Mouse (Mus musculus) brain, embryonic 14.5 days (tissue): ENCODE measurements around the gene Stk40. TPM values are rescaled to one million over a fixed set of nuclear protein-coding genes. Genes with fewer than 3 reads are reported as not detected.

Experiments used
- DNase-seq: peaks from one replicate; pipeline ENCODE4 v3.0.0-alpha.2; 2011; ENCODE audit warnings: low read depth
- CTCF ChIP-seq: fragments of 200-500 bp; IDR thresholded peaks from 2 replicates; pipeline ENCODE4 v1.5.1; 2012; ENCODE audit warnings: inconsistent platforms, mild to moderate bottlenecking, moderate library complexity, borderline replicate concordance; ENCODE audit not compliant: insufficient read depth, insufficient read length; ENCODE audit errors: extremely low read depth
- POLR2A ChIP-seq: fragments of 200-500 bp; IDR thresholded peaks from 2 replicates; pipeline ENCODE4 v1.6.1; 2012; ENCODE audit warnings: mild to moderate bottlenecking, inconsistent platforms, borderline replicate concordance; ENCODE audit not compliant: poor library complexity, insufficient read depth, insufficient read length, severe bottlenecking; ENCODE audit errors: extremely low read depth
- polyA plus RNA-seq: library from polyadenylated mRNA; depleted of rRNA; stranded (reverse); fragments of >200 nt; gene quantifications from 2 replicates; pipeline ENCODE4 v1.2.3, GENCODE M21; 2012

The Stk40 gene
- polyA plus RNA-seq, 1 experiment, result 28.1 TPM

GRCm38 (mm10) chr4:126134236-126134635, 30.5 kb downstream of the Stk40 start:
- no peak for TF ChIP-seq POLR2A
- no peak for TF ChIP-seq CTCF
- no peak for DNase-seq

GRCm38 (mm10) chr4:126134639-126135038, 30.9 kb downstream of the Stk40 start:
- DNase-seq, result no peak
- TF ChIP-seq CTCF (no peak), POLR2A (no peak)

- DNase-seq, result no peak
- TF ChIP-seq POLR2A (no peak), CTCF (no peak)
Observed at GRCm38 (mm10) chr4:126137773-126138172, 34.0 kb downstream of the Stk40 start.

GRCm38 (mm10) chr4:126141021-126141420, 37.3 kb downstream of the Stk40 start:
- no peak for DNase-seq
- TF ChIP-seq POLR2A (no peak), CTCF (no peak)

- no peak for DNase-seq
- no peak for TF ChIP-seq POLR2A
- no peak for TF ChIP-seq CTCF
Observed at GRCm38 (mm10) chr4:126145396-126145795, 41.6 kb downstream of the Stk40 start.

- no peak for DNase-seq
- no peak for TF ChIP-seq POLR2A
- no peak for TF ChIP-seq CTCF
Observed at GRCm38 (mm10) chr4:126146974-126147532, 43.3 kb downstream of the Stk40 start.

GRCm38 (mm10) chr4:126147533-126148160, 43.9 kb downstream of the Stk40 start, which contains the start of gene Eva1b:
TSS of gene Eva1b (plus strand) at chr4:126147744.
- no peak for TF ChIP-seq POLR2A
- no peak for TF ChIP-seq CTCF
- DNase-seq, result peak; percentile 44

GRCm38 (mm10) chr4:126148161-126148961, 44.6 kb downstream of the Stk40 start:
- TF ChIP-seq CTCF (no peak), POLR2A (no peak)
- DNase-seq, result peak; percentile 38

GRCm38 (mm10) chr4:126149041-126149676, 45.4 kb downstream of the Stk40 start:
- TF ChIP-seq CTCF (no peak), POLR2A (no peak)
- no peak for DNase-seq

GRCm38 (mm10) chr4:126149798-126150197, 46.0 kb downstream of the Stk40 start:
- no peak for TF ChIP-seq POLR2A
- no peak for TF ChIP-seq CTCF
- no peak for DNase-seq
